Mouse (Mus musculus) ovary, adult 18-20 months (tissue): ENCODE results near the gene Trappc4.
"Not testable (repeated sequence)": the region's sequence is repeated elsewhere in the genome, so short reads cannot be mapped to it uniquely, and the experiment has no call there.

Experiments
- DNase-seq: peaks from one replicate; pipeline ENCODE4 v3.0.0; 2022; ENCODE audit warnings: low spot score, mixed read lengths

Gene Trappc4

GRCm38 (mm10) chr9:44406906-44407751, at the start of gene Trappc4, which contains the start of gene Rps25:
Gene Trappc4, minus strand, starts transcription at chr9:44407600.
Gene Rps25, plus strand, starts transcription at chr9:44407139.
- DNase-seq: peak; percentile 87

DNA sequence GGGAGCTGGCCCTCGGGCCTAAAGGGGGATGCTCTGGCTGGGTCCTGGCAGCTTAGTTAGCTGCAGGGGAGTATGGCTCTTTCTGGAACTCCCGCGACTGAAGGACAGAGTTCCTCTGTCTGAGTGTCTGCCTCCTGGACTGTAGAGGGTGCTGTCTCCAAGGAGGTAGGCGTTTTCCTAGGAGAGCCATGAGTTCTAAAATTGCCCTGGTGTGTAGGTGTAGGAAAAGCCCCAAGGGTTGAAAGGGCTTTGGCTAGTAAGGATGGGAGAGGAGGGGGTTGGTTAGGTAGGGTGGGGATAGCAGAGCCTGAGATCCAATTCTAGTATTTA, 47.5 kb upstream of the Trappc4 start, which contains the start of gene Upk2:
Gene Upk2 (minus strand): TSS at position 86 of the 330 bp plus-strand sequence.
- DNase-seq: no peak

DNA sequence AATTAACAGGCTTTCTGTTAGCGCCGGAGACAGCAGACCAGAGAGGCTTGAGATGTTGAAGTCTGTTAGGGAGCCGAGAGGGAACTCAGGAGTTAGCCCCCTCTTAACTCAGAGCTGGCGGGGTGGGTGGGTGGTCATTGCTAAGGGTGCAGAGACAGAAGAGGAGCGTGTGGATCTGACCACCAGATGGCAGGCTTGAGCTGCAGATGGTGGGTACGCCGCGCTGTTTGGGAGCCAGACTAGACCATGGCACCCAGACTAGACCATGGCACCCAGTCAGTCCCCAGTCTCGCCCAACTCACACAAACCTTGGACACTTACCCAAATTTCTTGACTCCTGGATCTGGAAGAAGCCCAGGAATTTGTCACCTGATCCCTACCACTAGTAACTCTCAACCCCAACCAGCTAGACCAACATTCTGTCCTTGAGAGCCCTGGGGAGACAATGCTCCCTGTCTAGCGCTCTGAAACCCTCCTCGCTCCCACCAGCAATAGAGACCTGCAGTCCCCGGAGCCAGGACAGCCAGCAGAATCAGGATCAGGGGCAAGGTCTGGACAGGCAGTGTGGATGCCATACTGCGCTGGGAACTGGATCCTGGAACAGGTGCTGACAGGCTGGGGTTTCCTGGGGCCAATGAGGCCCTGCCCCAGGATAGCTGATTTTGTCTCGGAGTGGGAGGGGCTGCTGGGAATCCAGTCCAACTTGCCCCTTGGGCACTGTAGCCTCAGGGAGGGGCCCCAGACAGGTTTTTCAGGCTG, 46.9 kb upstream of the Trappc4 start:
- DNase-seq: peak; percentile 34

- no peak for DNase-seq
Measured at GRCm38 (mm10) chr9:44450387-44450786, 43.0 kb upstream of the Trappc4 start.

GRCm38 (mm10) chr9:44444402-44445025, 37.1 kb upstream of the Trappc4 start:
- DNase-seq: not testable (repeated sequence)

DNA sequence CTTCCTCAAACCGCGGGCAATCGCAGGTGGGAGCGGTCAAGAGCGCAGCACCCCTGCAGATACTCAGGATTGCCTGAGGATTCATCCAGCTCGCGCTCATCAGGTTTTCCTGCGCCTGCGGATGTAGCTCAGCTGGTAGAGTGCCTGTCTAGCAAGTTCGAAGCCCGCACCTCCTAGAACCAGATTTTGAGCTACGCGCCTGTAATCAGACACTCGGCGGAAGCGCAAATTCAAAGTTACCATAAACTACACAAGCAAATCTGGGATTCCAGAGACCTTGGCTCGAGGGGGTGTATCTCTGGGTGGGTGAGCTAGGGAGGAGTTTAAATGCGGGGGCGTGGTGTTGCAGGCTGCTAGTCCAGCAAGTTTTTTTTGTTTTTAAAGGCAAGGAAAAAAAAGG, 33.6 kb upstream of the Trappc4 start, which contains the start of gene Foxr1:
Gene Foxr1 (minus strand): TSS at position 176 of the 400 bp plus-strand sequence.
- no peak for DNase-seq

DNA sequence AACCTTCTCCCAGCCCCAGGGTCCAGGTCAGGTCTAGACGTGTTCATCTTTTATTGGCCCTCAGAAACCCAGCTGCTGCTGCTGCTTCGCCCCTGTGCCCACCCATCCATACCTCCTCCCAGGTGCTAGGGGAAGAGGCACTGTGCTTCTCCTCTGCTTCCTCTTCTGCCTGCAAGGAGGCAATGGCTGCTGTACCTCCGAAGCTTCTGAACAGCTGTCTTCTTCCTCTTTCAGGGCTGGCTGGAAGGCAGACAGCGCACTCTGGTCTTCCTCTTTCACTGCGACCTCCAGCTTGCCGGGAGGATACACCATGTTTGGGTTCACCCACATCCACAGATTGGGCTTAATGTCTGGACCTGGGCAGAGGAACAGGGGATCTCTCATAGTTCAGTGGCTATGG, 28.3 kb upstream of the Trappc4 start:
- no peak for DNase-seq

DNA sequence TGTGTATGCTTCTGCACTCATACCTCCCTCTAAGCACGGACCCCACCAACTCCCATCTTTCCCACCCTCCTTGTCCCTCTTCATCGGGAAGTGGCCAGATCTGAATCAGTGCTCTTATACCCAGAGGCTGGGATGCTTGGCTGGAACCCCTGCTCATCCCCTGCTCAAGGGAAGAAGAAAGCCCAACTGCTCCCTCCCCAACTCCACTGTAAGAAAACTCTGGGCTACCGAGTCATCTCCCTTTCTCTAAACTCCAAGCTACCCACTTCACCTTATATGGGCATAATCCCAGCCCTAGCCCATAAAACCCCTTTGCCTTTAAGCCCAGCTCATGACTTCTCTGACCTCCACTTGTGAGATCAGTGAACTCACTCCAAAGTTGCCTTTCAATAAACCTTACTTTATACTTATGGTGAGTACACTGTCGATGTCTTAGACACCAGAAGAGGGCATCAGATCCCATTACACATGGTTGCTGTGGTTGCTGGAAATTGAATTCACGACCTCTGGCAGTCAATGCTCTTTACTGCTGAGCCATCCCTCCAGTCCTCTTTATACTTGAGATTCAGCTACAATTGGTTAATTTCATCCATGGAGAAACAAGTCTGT, 25.3 kb upstream of the Trappc4 start:
- DNase-seq: no peak

- DNase-seq: no peak
Measured at GRCm38 (mm10) chr9:44423576-44423975, 16.2 kb upstream of the Trappc4 start.

- DNase-seq: no peak
Measured at GRCm38 (mm10) chr9:44420280-44420898, 13.0 kb upstream of the Trappc4 start.

DNA sequence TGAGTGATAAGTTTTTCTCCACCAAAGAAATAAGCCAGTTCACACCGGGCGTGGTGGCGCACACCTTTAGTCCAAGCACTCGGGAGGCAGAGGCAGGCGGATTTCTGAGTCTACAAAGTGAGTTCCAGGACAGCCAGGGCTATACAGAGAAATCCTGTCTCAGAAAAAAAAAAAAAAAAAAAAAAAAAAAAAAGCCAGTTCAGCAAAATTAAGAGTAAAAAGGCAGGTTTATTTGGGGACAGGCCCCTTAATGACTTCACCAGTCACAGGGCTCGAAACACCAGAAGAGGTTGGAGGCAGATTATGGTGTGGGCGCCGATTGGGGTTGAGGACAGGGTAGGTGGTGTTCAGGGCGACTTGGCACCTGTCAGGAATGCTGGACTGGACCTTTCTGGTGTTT, 12.3 kb upstream of the Trappc4 start:
- not testable (repeated sequence) for DNase-seq

- DNase-seq: no peak
Measured at GRCm38 (mm10) chr9:44418519-44419385, 11.4 kb upstream of the Trappc4 start, which contains the start of gene Ccdc84. Gene Ccdc84, minus strand, starts transcription at chr9:44418569.

- DNase-seq: peak; percentile 89
Measured at GRCm38 (mm10) chr9:44417892-44418363, 10.5 kb upstream of the Trappc4 start.

DNA sequence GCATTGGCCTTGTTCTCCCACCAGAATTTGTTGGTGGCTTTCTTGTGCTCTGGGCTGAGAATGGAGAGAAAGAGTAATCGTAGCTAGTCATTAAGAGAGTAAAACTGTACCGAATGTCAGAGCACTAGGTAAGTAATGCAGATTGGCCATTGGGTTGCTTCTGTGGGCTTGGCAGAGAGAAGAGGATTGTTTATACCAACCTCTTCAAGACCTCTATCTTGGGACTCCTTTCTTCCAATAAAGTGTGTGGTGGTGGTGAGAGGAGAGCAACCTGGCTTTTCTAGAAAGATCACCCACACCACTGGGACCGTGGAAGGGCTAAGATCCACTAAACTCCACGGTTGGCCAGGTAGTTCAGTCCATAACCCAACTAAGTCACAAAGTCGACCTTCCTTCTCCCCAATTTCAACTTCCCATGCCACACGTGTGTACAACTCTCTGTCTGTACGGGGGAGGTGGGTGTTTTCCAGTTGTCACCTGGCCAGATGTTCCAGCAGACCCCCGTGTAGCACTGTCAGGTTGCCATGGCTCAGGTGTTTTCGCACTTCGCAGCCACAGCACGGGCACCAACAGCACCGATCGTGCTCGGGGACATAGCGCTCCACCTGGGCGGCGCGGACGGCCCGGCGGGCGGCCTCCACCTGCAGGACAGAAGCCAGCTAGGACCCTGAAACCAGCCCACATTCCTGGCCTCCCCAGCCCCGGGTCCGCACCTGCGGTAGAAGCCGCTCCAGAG, 9.9 kb upstream of the Trappc4 start:
- DNase-seq: peak; percentile 17

- no peak for DNase-seq
Measured at GRCm38 (mm10) chr9:44412781-44413180, 5.4 kb upstream of the Trappc4 start.

DNA sequence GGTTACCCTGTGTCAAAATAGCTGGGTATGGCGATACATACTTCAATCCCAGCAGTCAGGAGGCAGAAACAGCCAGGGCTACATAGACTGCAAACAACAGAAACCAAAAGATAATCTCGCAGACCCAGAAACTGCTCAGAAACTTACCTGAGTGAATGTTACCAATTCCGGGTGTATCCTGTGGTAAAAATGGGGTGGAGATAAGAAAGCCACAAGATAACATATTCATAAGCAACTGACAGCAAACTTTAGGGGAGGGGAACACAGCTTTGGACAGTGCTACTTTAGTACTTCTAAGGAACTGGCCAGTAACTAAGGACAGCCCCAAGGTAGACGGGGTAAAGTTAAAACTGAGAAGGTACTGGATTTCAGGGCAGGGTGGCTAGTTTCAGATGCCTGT, 4.9 kb upstream of the Trappc4 start:
- no peak for DNase-seq

DNA sequence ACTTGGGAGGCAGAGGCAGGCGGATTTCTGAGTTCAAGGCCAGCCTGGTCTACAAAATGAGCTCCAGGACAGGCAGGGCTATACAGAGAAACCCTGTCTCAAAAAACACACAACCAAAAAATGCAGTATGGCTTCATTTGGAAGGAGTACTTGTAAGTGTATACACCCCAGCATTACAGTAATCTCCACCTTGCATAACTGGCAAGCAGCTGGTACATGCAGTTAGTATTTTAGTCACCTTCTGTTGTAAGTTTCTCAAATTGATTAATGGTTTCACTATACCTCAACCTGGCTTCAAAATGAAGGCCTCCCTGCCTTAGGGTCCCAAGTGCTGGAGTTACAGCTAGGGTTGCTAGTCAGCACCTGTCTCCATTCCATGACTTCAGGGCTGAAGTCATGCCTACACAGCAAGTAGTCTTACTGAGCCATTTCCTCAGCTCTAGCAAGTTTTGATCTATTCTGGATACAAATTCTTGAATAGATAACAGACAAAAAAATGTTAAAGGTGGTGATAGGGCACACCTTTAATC, 4.3 kb upstream of the Trappc4 start:
- no peak for DNase-seq

DNA sequence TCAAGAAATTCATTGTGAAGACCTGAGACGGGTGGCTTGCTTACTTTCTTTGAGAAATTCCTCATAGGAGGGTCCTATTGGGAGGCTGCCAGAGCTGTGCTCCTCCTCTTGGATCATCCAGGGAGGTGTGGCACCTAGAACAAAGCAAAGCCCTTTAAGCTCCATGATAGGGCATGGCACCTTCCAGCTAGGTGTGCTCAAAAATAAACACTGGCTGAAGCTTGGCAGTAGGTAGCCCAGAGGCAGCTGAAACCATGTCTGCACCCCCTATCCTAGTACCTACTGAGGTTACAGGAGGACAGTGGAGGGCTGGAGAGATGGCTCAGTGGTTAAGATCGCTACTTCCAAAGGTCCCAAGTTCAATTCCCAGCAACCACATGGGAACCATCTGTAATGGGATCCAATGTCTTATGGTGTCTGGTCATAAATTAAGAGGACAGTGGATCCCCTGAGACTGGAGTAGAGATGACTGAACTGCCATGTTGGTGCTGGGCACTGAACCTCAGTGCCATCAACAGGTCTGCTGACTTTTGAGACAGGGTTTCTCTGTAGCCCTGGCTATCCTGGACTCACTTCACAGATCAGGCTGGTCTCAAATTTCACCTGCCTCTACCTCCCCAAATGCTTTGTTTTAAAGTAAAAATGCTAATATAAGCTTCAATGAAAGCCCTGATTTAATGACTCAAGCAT, 3.4 kb upstream of the Trappc4 start:
- no peak for DNase-seq

DNA sequence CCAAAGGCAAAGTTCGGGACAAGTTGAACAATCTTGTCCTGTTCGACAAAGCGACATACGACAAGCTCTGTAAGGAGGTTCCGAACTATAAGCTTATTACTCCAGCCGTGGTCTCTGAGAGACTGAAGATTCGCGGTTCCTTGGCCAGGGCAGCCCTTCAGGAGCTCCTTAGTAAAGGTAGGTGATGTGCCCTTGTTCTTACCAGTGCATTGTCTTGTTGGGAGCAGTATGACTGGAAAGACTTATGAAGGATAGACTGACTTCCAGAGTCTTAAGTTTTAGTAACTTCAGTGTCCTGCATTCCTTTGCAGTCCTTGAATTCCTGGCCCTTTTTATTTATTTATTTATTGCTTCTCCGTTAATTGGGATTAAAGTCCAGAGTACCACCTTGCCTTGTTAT, 1.3 kb upstream of the Trappc4 start:
- not testable (repeated sequence) for DNase-seq
